Mouse (Mus musculus): Measurements from ENCODE around the gene Ada.

The Ada gene

DNA sequence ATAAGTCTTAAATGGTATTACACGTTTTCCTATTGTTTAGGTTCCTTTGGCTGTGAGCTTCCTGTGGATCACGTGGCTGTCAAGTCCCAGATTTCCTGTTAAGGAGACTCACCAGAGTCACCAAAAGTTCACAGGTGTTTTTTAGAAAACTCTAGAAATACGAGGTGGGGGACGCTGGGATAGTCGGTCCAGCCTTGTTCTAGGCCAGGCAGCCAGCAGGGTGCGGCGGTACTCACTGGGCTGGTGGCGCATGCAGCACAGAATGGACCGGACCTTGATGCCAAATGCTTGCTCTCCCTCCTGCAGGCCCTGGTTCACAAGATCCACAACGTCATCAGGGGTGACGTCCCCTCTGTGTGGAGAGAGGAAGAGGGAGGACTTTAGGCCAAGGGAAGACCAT lies 18.0 kb downstream of the Ada start:
- no peak for DNase-seq (ENCODE audit: low spot score in 2 of 2)

DNA sequence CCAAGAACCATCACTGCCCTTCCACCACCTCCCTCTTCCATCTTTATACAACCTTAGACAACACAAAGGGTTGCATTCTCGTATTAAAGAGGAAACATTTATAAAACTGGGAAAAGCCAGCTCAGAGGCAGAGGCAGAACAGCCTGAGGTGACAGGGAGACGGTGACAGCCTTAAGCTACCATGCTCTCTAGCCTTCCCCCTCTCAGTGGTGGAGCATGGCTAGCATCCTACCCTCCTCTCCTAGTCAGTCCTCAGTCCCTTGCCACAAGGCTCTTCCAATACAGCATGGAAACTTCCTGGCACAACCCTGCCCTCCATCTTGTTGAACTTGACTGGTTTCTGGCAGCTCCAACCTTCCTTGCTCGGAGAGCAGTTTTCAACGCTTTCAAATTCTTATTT lies 21.7 kb downstream of the Ada start:
- no peak for DNase-seq (ENCODE audit: low spot score in 2 of 2)

GRCm38 (mm10) chr2:163726766-163727393 lies 23.2 kb downstream of the Ada start:
- no peak for DNase-seq (ENCODE audit: low spot score in 2 of 2)

GRCm38 (mm10) chr2:163722550-163722949 lies 27.5 kb downstream of the Ada start:
- peak in 1 of 2 experiments; percentile 43 for DNase-seq (ENCODE audit: low spot score in 2 of 2)

DNA sequence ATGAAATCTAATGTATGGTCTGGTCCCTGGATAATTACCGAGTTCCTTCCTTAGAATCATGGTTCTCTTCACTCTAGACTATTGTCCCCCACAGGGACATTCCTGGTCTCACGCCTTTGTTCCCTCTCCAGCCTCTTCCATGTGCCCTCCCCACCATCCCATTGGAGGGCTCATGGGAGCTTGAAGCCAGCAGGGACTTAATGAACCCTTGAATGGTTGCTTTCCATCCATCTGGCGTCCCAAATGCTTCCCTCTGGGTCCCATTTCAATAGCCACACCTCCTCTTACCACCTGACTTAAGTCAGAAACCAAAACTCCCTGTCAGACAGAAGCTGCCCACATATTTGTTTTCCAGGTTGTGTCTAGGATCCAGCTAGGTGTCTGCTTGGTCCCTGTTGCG lies 30.4 kb downstream of the Ada start:
- DNase-seq (ENCODE audit: low spot score in 2 of 2): no peak

DNA sequence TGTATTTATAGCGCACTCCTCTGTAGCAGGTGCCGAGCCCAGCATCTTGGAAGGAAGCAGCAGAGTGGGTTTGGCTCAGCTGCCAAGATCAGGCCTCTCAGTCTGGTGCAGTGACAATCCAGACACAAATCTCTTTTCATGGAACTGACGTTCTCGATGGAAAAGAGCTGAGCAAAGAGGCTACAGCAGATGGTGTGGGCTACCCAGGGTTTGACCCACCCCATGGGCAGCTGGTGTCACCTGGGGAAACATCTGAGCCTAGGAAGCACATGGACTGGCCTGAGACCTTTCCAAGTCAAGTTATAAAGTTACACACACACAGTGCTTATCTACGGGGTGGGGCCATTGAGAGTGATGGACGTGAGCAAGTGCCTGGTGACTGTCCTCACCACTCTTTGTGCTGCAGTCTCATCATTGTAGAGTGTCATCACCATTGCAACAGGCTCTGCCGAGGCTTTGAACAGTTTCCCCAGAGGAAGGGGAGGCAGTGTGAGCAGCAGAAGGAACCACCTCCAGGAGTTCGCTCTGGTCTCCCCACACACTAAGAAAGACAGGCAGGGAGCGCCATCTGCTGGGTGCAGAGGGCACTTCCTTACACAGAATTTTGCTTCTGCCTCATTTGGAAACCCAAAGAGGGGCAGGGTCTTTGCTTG lies 31.0 kb downstream of the Ada start:
- peak; percentile 67 to 78 for DNase-seq (ENCODE audit: low spot score in 2 of 2)

DNA sequence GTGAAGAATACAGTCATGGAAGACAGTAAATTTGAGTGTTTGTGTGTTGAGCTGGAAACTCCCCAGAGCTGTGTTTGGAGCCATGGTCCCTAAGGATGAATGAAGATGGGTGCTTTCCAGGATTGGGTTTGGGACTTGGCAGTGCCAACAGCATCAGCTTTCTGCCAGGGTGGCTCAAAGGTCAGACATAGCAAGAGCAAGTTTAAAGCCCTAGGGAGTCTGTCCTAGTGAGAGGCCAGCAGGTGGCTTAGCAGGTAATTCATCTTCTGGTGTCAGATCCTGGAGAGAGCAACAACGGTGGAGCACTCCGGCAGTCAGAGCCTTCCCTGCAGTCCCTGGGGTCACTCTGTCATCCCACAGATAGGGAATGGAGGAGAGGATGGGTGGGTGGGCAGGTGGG lies 31.5 kb downstream of the Ada start:
- no peak for DNase-seq (ENCODE audit: low spot score in 2 of 2)

DNA sequence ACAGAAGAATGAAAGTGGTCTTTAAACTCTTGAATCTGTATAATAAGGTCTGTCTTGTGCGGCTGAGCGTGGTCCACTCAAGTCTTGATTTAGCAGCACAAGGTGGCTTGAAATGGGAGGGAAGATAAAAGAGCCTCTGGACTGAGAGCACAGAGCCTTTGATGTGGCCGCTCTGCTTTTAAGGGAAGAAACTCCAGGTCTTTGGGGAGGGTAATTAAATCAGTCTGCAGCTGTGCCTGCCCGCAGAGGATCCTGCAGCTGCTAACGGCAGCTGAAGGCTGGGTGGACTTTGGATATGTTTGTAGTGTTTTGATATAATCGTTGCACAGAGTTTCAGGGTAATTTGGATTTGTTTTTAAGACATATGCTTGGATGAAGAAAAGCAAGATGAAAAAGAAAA lies 33.2 kb downstream of the Ada start:
- no peak for DNase-seq (ENCODE audit: low spot score in 2 of 2)

DNA sequence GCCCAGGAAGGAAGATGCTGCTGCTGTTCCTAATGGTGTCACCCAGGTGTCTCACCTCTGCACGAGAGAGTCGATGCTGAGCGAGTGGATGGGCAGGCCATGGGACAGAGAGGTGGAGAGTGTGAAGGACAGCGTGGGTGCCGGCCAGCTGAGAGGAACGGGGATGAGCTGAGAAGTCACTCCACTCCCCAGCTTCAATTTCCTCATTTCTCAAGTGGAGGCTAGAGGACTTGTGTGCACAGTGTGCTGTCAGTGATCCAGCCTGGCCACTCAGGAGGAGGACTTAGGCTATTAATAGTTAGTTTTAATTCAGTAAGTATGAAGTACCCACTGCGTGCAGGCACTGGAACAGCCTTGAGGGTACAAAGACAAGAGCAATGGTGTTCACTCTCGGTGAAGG lies 33.6 kb downstream of the Ada start:
- DNase-seq (ENCODE audit: low spot score in 2 of 2): no peak

GRCm38 (mm10) chr2:163713340-163713739 lies 36.7 kb downstream of the Ada start:
- DNase-seq (ENCODE audit: low spot score in 2 of 2): no peak

DNA sequence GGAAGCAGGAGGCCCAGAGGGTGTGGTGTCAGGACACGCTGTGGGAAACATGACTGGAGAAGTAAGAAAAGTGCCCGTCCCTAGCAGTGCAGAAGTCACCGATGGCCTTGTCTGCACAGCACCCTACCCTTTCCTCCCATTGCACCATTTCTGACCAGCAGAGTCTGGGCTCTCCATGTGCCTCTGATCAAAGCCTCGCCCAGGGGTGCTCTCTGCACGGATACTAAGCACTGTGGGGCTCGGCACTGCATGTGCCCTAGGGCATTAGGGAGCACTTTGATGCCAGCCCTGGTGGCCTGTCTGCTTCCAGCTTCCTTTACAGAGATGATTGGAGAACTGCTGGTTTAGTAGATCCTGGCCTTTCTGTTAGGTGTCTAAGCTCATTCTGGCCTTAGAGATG lies 37.2 kb downstream of the Ada start:
- DNase-seq (ENCODE audit: low spot score in 2 of 2): no peak

- no peak for DNase-seq (ENCODE audit: low spot score in 2 of 2)
These were observed 37.6 kb downstream of the Ada start for GRCm38 (mm10) chr2:163712473-163712872.

- DNase-seq (ENCODE audit: low spot score in 2 of 2): no peak
These were observed 38.6 kb downstream of the Ada start for GRCm38 (mm10) chr2:163711368-163711868.

GRCm38 (mm10) chr2:163710606-163711159 lies 39.4 kb downstream of the Ada start:
- DNase-seq (ENCODE audit: low spot score in 2 of 2): no peak

- DNase-seq (ENCODE audit: low spot score in 2 of 2): no peak
These were observed 40.0 kb downstream of the Ada start for GRCm38 (mm10) chr2:163710000-163710399.

DNA sequence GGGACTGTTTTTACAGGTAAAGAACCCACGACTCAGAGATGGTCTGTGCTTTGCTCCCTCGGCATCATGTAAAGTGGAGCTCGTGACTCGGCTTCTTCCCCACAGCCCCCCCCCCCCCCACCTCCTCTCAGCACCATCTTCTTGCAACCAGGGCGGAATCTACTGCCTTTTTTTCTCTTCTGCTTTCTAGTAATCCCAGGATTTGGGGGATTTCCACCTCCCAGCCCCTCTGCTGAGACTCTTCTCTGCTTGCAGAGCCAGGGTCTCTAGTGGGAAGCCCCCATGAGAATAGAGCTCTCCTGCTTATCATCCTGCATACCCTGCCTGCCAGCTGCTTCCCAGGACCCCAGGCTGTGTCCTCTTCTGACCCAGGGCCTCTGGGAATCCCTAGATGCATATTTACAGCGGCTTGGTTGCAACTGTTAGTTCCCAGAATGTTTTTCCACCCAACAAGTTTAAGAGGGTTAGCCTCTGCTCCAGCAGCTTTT lies 41.2 kb downstream of the Ada start:
- no peak for DNase-seq (ENCODE audit: low spot score in 2 of 2)

- DNase-seq (ENCODE audit: low spot score in 2 of 2): no peak
These were observed 41.7 kb downstream of the Ada start for GRCm38 (mm10) chr2:163708321-163708720.

DNA sequence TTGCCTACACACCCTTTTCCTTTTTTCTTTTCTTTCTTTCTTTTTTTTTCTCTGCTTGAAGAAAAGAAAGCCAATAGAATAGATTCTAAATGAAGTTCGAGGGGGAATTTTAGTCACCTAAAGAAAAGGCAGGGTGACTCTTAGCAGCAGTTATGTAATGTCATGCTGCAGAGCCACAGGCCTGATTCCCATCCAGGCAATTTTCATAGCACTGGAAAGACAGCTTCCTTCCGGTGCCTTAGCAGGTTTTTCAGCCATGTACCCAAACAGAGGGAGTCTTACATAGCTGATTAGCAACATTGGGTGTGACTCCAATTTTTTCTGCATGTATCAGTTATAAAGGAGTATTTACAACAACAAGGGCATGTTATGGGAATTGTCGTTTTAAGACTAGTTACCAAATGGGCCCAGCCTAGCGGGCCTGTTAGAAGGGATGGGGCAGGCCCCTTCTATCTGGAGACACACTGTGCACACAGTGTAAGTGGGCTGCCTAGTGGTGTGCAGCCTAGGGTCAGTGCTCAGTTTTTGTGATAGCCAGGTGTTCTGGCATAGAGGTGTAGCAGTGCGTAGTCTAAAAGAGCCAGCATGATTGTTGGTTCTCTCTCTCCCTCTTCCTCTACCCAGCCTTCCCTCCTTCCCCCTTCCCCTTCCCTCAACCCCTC lies 46.3 kb downstream of the Ada start:
- DNase-seq (ENCODE audit: low spot score in 2 of 2): no peak

DNA sequence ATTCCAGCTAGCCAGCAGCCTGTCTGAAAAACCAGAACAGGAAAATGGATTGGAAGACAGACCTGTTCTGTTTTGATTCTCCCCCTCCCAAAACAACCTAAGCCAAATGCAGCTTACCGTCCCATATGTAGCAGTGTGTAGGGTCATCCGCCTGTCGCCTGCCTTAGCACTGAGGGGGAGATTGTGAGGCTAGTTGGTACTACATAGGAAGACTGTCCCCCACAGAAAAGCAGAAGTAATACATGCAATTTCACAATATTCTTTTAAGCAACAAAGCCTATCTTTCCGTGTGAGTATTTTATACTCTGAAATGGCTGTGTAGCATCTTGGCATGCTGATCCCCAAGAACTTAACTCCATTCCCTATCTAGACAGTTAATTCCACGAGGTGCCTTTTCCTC lies 47.1 kb downstream of the Ada start:
- no peak for DNase-seq (ENCODE audit: low spot score in 2 of 2)

DNA sequence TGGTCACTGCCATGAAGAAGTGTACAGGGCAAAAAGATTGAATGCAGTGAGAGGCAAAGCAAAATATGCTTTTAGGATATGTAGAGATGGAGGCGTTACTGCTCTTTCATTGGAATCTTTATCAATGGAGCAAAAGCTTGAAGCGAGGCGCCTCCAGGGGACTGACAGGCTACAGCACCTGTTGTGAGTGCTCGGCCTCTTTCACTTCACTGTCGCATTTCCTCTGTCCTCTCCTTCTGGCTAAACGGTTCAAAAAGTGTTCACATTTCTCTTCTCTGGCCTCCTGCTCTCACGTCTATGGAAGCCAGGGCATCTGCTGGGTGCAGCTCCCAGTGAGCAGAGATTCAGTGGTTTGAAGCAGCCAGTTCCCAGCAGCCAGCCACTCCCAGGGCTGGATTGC lies 47.6 kb downstream of the Ada start:
- DNase-seq (ENCODE audit: low spot score in 2 of 2): no peak

GRCm38 (mm10) chr2:163699078-163699780 lies 50.8 kb downstream of the Ada start:
- DNase-seq (ENCODE audit: low spot score in 2 of 2): no peak

Measured in frontal cortex, postnatal 25 days (tissue).